Mouse (Mus musculus) ES-E14 (cell line): ENCODE measurements around the gene Paf1. TPM values are rescaled to one million over a fixed set of nuclear protein-coding genes. Genes with fewer than 3 reads are reported as not detected.

Experiments
- DNase-seq: peaks from one replicate; pipeline ENCODE4 v3.0.0-alpha.2; 2013; ENCODE audit warnings: low read depth, low spot score
- H3K27ac ChIP-seq: 2 replicates; pipeline ENCODE4 v1.5.1; 2012; ENCODE audit warnings: low read depth, mild to moderate bottlenecking, low read length, moderate library complexity, mixed read lengths; ENCODE audit not compliant: poor library complexity, insufficient read depth, severe bottlenecking
- H3K36me3 ChIP-seq: 2 replicates; pipeline ENCODE4 v1.6.1; 2012; ENCODE audit warnings: mild to moderate bottlenecking, low read length, moderate library complexity, mixed read lengths; ENCODE audit not compliant: control insufficient read depth, poor library complexity, insufficient read depth, severe bottlenecking
- H3K4me1 ChIP-seq, 2 experiments: fragments of 150-350 bp in 1 of 2; sonication (generic) in 1 of 2; 2 replicates each; pipeline ENCODE4 v1.6.1; 2012; ENCODE audit warnings: low read length in 2 of 2, mild to moderate bottlenecking in 1 of 2, mixed read lengths in 1 of 2; ENCODE audit not compliant: control insufficient read depth in 2 of 2, insufficient read depth in 2 of 2, poor library complexity in 1 of 2
- H3K4me3 ChIP-seq, 2 experiments: fragments of 150-350 bp in 1 of 2; sonication (generic) in 1 of 2; 2 replicates each; pipeline ENCODE4 v1.5.1; 2012; ENCODE audit warnings: low read length in 2 of 2, low read depth in 1 of 2, mild to moderate bottlenecking in 1 of 2, mixed read lengths in 1 of 2; ENCODE audit not compliant: insufficient read depth in 1 of 2, poor library complexity in 1 of 2, severe bottlenecking in 1 of 2
- H3K9ac ChIP-seq: 2 replicates; pipeline ENCODE4 v1.6.1; 2012; ENCODE audit warnings: low read depth, mild to moderate bottlenecking, low read length, mixed read lengths; ENCODE audit not compliant: poor library complexity, insufficient read depth, severe bottlenecking
- H3K9me3 ChIP-seq: fragments of 150-350 bp; sonication (generic); 2 replicates; pipeline ENCODE4 v1.6.1; 2012; ENCODE audit warnings: low read depth, mild to moderate bottlenecking, low read length; ENCODE audit not compliant: control insufficient read depth, insufficient read depth
- CHD2 ChIP-seq: IDR thresholded peaks from 2 replicates; pipeline ENCODE4 v1.6.1; 2014; ENCODE audit warnings: mild to moderate bottlenecking, low read depth, low read length, inconsistent platforms
- HCFC1 ChIP-seq: IDR thresholded peaks from 2 replicates; pipeline ENCODE4 v1.6.1; 2012; ENCODE audit warnings: low read length, inconsistent platforms, borderline replicate concordance; ENCODE audit not compliant: insufficient read depth
- MAFK ChIP-seq: IDR thresholded peaks from 2 replicates; pipeline ENCODE4 v1.6.1; 2014; ENCODE audit warnings: mild to moderate bottlenecking, low read depth, low read length, inconsistent platforms; ENCODE audit not compliant: insufficient read depth
- ZC3H11A ChIP-seq: IDR thresholded peaks from 2 replicates; pipeline ENCODE4 v1.6.1; 2012; ENCODE audit warnings: low read depth, mild to moderate bottlenecking, inconsistent platforms, low read length, borderline replicate concordance
- ZNF384 ChIP-seq: IDR thresholded peaks from 2 replicates; pipeline ENCODE4 v1.6.1; 2012; ENCODE audit warnings: low read depth, low read length, inconsistent platforms
- in situ Hi-C, 2 experiments: fragments of 600-800 bp; cut with MboI; formaldehyde crosslinking; loops; one replicate each; pipeline ENCODE4 v1.15.1; 2025; ENCODE audit warnings: low sequenced_read_pairs in 2 of 2, inconsistent platforms in 1 of 2; ENCODE audit not compliant: unreplicated experiment in 2 of 2
- total RNA-seq: library from RNA; depleted of rRNA; stranded (reverse); fragments of 300-350 nt; gene quantifications from 2 replicates; pipeline ENCODE4 v1.2.3, GENCODE M21; 2012

Gene Paf1
- total RNA-seq, 1 experiment = 83.9 TPM

GRCm38 (mm10) chr7:28359854-28360253 lies 32.9 kb upstream of the Paf1 start:
- TF ChIP-seq HCFC1 = no peak
- TF ChIP-seq ZNF384 = no peak
- no peak for TF ChIP-seq ZC3H11A
- TF ChIP-seq CHD2 = no peak
- no peak for TF ChIP-seq MAFK
- H3K27ac ChIP-seq = no peak overlapping the region

GRCm38 (mm10) chr7:28360291-28360690 lies 32.5 kb upstream of the Paf1 start:
- in situ Hi-C loops = no loop called here
- Histone ChIP-seq H3K9ac (no peak overlapping the region), H3K27ac (no peak overlapping the region)

More at GRCm38 (mm10) chr7:28359854-28360253, 32.9 kb upstream of the Paf1 start:
- Histone ChIP-seq H3K36me3 (peaks cover 18% of the 10 kb centered on the region; the same call in 1 of the 2 replicates), H3K4me1 (peaks cover 0 to 16% of the 10 kb centered on the region in 2 experiments; a peak in 2 of 4 replicates), H3K9ac (no peak overlapping the region), H3K4me3 (no peak overlapping the region), H3K9me3 (no peaks in the 10 kb centered on the region)
- DNase-seq = no peak
- in situ Hi-C loops = no loop called here

GRCm38 (mm10) chr7:28361647-28362341 lies 31.0 kb upstream of the Paf1 start:
- H3K36me3 ChIP-seq = peaks cover 15% of the 10 kb centered on the region; the same call in 1 of the 2 replicates
- no peak overlapping the region for H3K27ac ChIP-seq
- H3K9ac ChIP-seq = no peak overlapping the region
- TF ChIP-seq HCFC1 = no peak
- TF ChIP-seq MAFK = no peak
- TF ChIP-seq ZC3H11A = no peak
- TF ChIP-seq ZNF384 = no peak
- TF ChIP-seq CHD2 = no peak
- H3K4me3 ChIP-seq = no peak overlapping the region
- in situ Hi-C loops = no loop called here
- DNase-seq = no peak
- peaks cover 0 to 15% of the 10 kb centered on the region in 2 experiments; a peak in 2 of 4 replicates for H3K4me1 ChIP-seq
- no peaks in the 10 kb centered on the region for H3K9me3 ChIP-seq

More at GRCm38 (mm10) chr7:28360291-28360690, 32.5 kb upstream of the Paf1 start:
- DNase-seq = no peak
- Histone ChIP-seq H3K4me3 (no peak overlapping the region), H3K4me1 (peaks cover 0 to 15% of the 10 kb centered on the region in 2 experiments; a peak in 2 of 4 replicates), H3K36me3 (peaks cover 15% of the 10 kb centered on the region; the same call in 1 of the 2 replicates), H3K9me3 (no peaks in the 10 kb centered on the region)
- no peak for TF ChIP-seq ZNF384
- TF ChIP-seq CHD2 = no peak
- no peak for TF ChIP-seq ZC3H11A
- no peak for TF ChIP-seq MAFK
- no peak for TF ChIP-seq HCFC1

GRCm38 (mm10) chr7:28362441-28363060 lies 30.2 kb upstream of the Paf1 start:
- Histone ChIP-seq H3K36me3 (peaks cover 15% of the 10 kb centered on the region; the same call in 1 of the 2 replicates), H3K4me3 (no peak overlapping the region)
- in situ Hi-C loops = no loop called here

More at GRCm38 (mm10) chr7:28362441-28363060, 30.2 kb upstream of the Paf1 start:
- TF ChIP-seq MAFK (no peak), CHD2 (no peak), ZC3H11A (no peak)
- Histone ChIP-seq H3K27ac (no peak overlapping the region), H3K9me3 (no peaks in the 10 kb centered on the region), H3K9ac (no peak overlapping the region), H3K4me1 (peaks cover 0 to 13% of the 10 kb centered on the region in 2 experiments; a peak in 2 of 4 replicates)
- no peak for DNase-seq
